Mouse (Mus musculus) intestine, postnatal 0 days (tissue): ENCODE measurements at regions not wholly inside any gene's neighbourhood (a gene's known extent, or its start where the extent isn't known, plus 50 kb on each side); places are given as distances from the start of the nearest gene placed in this dataset.

Experiments
- ATAC-seq: fragments of 200-750 bp; cut with Nextera tagmentation; 2 replicates; pipeline ENCODE4 v1.8.0; 2017; ENCODE audit warnings: mild to moderate bottlenecking, moderate TSS enrichment, moderate library complexity
- H3K27ac ChIP-seq: fragments of 300-500 bp; sonication (generic); 2 replicates; pipeline ENCODE4 v1.5.1; 2014; ENCODE audit warnings: mild to moderate bottlenecking, low read depth, low read length, moderate library complexity
- H3K27me3 ChIP-seq: fragments of 300-500 bp; sonication (generic); replicated peaks from 2 replicates; pipeline ENCODE4 v1.6.1; 2014; ENCODE audit warnings: low read length, mixed read lengths; ENCODE audit not compliant: control insufficient read depth, insufficient read depth
- H3K36me3 ChIP-seq: fragments of 300-500 bp; sonication (generic); 2 replicates; pipeline ENCODE4 v1.6.1; 2014; ENCODE audit warnings: mild to moderate bottlenecking, moderate library complexity; ENCODE audit not compliant: control insufficient read depth, insufficient read depth
- H3K4me1 ChIP-seq: fragments of 300-500 bp; sonication (generic); replicated peaks from 2 replicates; pipeline ENCODE4 v1.6.1; 2014; ENCODE audit warnings: antibody characterized with exemption, low read length, mixed read lengths; ENCODE audit not compliant: control insufficient read depth, insufficient read depth
- H3K4me2 ChIP-seq: fragments of 300-500 bp; sonication (generic); replicated peaks from 2 replicates; pipeline ENCODE4 v1.6.1; 2014; ENCODE audit warnings: low read depth, mild to moderate bottlenecking, moderate library complexity
- H3K4me3 ChIP-seq: fragments of 300-500 bp; sonication (generic); 2 replicates; pipeline ENCODE4 v1.5.1; 2014; ENCODE audit warnings: low read depth, low read length
- H3K9ac ChIP-seq: fragments of 300-500 bp; sonication (generic); 2 replicates; pipeline ENCODE4 v1.6.1; 2014; ENCODE audit warnings: mild to moderate bottlenecking, low read depth, low read length
- H3K9me3 ChIP-seq: fragments of 300-500 bp; sonication (generic); 2 replicates; pipeline ENCODE4 v1.6.1; 2016; ENCODE audit warnings: mixed run types; ENCODE audit not compliant: control insufficient read depth
- CTCF ChIP-seq: sonication (generic); IDR thresholded peaks from 2 replicates; pipeline ENCODE4 v1.5.1; 2016; ENCODE audit warnings: low read depth, mild to moderate bottlenecking, control low read depth, antibody characterized with exemption, moderate library complexity
- WGBS: fragments of 180-500 bp; shearing (Covaris S2); extraction: QIAGEN DNeasy Blood & Tissue Kit; methylation state at CpG from one replicate; pipeline ENCODE4 v1.1.7; 2014; 5-methylcytosine and 5-hydroxymethylcytosine counted together

DNA sequence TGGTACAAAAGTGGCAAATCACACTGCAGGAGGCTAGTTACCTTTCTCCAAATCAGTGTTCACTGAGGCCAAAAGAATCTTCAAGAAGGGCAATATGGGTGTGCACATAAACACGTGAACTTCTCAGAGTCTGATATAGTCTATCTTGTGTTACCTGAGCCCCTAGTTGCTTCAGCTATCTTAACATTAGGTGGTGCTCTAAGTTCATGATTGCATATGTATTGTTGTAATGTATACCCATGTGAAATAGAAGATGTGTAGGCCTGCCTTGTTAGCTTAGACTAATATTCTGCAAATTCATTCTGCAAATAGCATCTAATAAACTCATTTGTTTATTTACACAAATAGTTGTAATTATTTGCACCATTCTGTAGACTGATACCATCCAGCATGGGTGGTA, 764.6 kb downstream of the Basp1 start:
- Histone ChIP-seq H3K27ac (no peak overlapping the region), H3K27me3 (no peaks in the 10 kb centered on the region), H3K9ac (no peak overlapping the region), H3K4me2 (no peak overlapping the region), H3K4me3 (no peak overlapping the region), H3K4me1 (no peaks in the 10 kb centered on the region), H3K9me3 (no peaks in the 10 kb centered on the region), H3K36me3 (no peaks in the 10 kb centered on the region)
- TF ChIP-seq CTCF: 0 out of 2 replicates have a peak, but pooled peaks have one; percentile 13
- 66% methylated on average over 1 of the region's 1 CpGs for WGBS
- ATAC-seq: no peak

DNA sequence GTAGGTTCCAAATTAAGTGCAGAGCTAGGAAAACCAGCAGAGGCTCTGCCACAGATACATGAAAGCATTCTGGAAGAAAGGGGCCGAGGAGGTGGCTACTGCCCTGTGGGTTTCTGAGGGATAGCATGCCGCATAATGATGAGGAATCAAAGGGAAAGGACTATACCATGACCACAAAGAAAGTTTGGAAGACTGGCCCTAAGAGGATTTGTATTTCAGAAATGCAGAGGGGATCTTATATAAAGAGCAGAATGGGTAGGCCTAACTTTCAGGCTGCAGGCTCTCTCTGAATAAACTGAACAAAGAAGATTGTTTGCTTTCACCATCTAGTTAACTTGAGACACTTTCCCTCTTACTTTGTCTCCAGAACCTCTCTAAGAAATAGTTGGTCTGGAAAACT, 777.9 kb downstream of the Basp1 start:
- TF ChIP-seq CTCF: no peak
- Histone ChIP-seq H3K4me3 (no peak overlapping the region), H3K36me3 (no peaks in the 10 kb centered on the region), H3K4me2 (no peak overlapping the region), H3K4me1 (no peaks in the 10 kb centered on the region), H3K9ac (no peak overlapping the region), H3K27me3 (no peaks in the 10 kb centered on the region), H3K27ac (no peak overlapping the region), H3K9me3 (no peaks in the 10 kb centered on the region)
- ATAC-seq: no peak
- WGBS: 79% methylated on average over 2 of the region's 2 CpGs

DNA sequence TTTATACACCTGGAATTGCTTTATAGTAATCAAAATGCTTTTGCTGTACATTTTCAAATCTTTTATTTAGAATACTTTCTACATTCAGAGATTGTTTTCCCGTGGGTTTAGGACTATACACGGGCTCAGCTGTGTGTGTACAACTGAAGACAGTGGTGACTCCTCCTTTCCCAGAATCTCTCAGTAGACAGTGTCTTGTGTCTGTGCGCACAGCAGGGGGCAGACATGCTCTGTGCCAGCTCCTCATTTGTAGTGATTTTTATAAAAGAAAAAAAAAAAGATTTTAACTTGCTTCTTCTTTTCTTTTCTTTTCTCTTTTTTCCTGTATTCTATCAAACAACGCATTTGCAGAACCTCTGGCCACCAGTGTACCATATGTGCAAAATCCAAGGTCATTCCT, 817.3 kb downstream of the Basp1 start:
- Histone ChIP-seq H3K4me1 (no peaks in the 10 kb centered on the region), H3K36me3 (no peaks in the 10 kb centered on the region), H3K27me3 (no peaks in the 10 kb centered on the region), H3K4me3 (no peak overlapping the region), H3K9me3 (no peaks in the 10 kb centered on the region), H3K9ac (no peak overlapping the region), H3K4me2 (no peak overlapping the region), H3K27ac (no peak overlapping the region)
- ATAC-seq: no peak
- 39% methylated on average over 4 of the region's 4 CpGs for WGBS
- TF ChIP-seq CTCF: peak; percentile 73

DNA sequence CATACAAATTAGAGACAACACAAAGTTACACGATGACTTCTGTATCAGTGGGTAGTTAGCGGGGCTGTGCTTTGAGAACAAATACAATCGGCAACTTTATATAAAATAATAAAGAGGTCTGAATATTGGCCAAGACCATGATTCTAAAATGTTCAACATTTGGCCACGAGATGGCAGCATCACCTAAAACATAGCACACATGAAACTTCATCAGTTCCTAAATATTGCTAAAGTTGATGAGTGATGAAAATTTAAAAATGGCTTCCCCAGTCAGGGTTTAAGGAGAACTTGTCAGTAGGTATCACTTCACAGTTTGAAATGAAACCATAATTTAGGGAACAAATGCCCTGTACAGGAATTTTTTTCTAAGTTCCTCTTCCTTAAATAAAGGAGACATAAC, 824.6 kb downstream of the Basp1 start:
- TF ChIP-seq CTCF: peak; percentile 71

DNA sequence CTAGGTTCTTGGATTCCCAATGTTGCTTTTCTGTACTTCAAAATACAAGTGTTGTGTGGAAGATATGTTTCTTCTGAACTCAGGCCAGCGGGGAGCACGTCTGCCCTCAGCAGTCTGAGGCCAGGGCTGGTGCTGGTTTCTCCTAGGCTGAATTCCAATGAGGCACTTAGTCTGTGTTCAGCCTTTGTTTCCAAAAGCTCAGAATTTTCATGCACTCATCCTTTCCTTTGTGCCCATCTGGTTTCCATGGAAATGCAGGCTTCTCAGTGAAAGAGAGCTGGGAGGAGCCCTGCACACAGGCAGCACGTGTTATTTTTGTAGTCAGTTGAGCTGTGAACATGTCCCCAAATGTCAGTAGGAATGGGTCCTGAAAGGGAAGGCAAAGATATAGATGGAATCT, 846.6 kb downstream of the Basp1 start:
- Histone ChIP-seq H3K4me3 (no peak overlapping the region), H3K9me3 (no peaks in the 10 kb centered on the region), H3K9ac (no peak overlapping the region), H3K4me1 (no peaks in the 10 kb centered on the region), H3K27me3 (no peaks in the 10 kb centered on the region), H3K4me2 (no peak overlapping the region), H3K36me3 (no peaks in the 10 kb centered on the region), H3K27ac (no peak overlapping the region)
- ATAC-seq: no peak
- no peak for TF ChIP-seq CTCF
- 70% methylated on average over 3 of the region's 3 CpGs for WGBS

More for the DNA sequence above, 824.6 kb downstream of the Basp1 start:
- Histone ChIP-seq H3K4me3 (no peak overlapping the region), H3K27ac (no peak overlapping the region), H3K36me3 (no peaks in the 10 kb centered on the region), H3K4me2 (no peak overlapping the region), H3K9me3 (no peaks in the 10 kb centered on the region), H3K4me1 (no peaks in the 10 kb centered on the region), H3K27me3 (no peaks in the 10 kb centered on the region), H3K9ac (no peak overlapping the region)
- ATAC-seq: no peak
- 26% methylated on average over 4 of the region's 4 CpGs for WGBS

DNA sequence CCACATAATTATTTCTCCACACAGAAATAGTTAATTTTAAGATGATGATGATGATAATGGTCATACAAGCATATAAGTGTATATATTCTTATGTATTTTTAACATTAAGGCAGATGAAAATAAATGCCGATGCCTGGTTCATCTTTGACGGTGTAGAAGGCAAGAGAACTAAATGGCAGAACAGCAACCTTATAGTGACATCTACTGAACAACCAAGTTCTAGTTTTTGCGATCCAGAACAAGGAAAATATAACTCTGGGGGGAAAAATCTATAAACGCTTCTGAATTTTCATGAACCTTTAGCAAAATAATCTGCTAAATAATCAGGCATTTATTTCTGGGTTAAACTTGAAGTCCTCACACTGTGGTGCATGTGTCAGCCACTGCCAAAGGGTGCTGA, 856.8 kb downstream of the Basp1 start:
- H3K36me3 ChIP-seq: no peaks in the 10 kb centered on the region
- no peak overlapping the region for H3K9ac ChIP-seq
- 88% methylated on average over 4 of the region's 4 CpGs for WGBS
- H3K9me3 ChIP-seq: no peaks in the 10 kb centered on the region
- no peak overlapping the region for H3K27ac ChIP-seq
- no peak overlapping the region for H3K4me2 ChIP-seq
- no peaks in the 10 kb centered on the region for H3K4me1 ChIP-seq
- no peaks in the 10 kb centered on the region for H3K27me3 ChIP-seq
- ATAC-seq: no peak
- TF ChIP-seq CTCF: no peak
- H3K4me3 ChIP-seq: no peak overlapping the region

DNA sequence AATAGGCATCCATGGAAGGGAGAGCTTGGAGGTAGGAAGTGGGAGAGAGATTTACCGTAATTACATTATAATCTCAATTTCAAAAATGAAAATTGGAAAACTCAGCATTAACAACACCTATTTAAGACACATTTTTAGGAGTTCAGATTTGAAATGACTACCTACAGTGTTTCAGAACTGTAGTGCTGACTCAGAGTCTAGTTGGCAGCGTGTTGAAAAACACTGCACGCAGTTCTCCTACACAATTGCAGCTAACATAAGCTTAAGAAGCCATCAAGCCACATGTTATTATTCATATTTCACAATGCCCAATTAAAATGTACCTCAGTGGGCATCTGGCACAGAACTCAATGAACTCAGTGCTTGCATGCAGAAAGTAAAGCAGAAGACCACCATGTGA, 863.5 kb downstream of the Basp1 start:
- no peak for ATAC-seq
- WGBS: 86% methylated on average over 3 of the region's 3 CpGs
- Histone ChIP-seq H3K4me3 (no peak overlapping the region), H3K36me3 (no peaks in the 10 kb centered on the region), H3K4me2 (no peak overlapping the region), H3K27ac (no peak overlapping the region), H3K9ac (no peak overlapping the region), H3K27me3 (no peaks in the 10 kb centered on the region), H3K9me3 (no peaks in the 10 kb centered on the region), H3K4me1 (no peaks in the 10 kb centered on the region)
- no peak for TF ChIP-seq CTCF
